Mouse (Mus musculus) granulocyte monocyte progenitor cell, adult 5-6 weeks (primary cell): ENCODE data around the gene Ntrk2. TPM values are rescaled to one million over a fixed set of nuclear protein-coding genes. Genes with fewer than 3 reads are reported as not detected.

Experiments used
- ATAC-seq: replicated peaks from 2 replicates; pipeline ENCODE4 v1.8.0; 2016; ENCODE audit warnings: mild to moderate bottlenecking, moderate TSS enrichment, inconsistent platforms; ENCODE audit not compliant: poor library complexity, severe bottlenecking
- total RNA-seq, 2 experiments: library from RNA; stranded (forward) in 1 of 2; stranded (reverse) in 1 of 2; fragments of 200-712, 200-1000 nt in 1 of 2; fragments of >200 nt in 1 of 2; fragmentation: Nextera tagmentation in 1 of 2; gene quantifications; 2 replicates each; pipeline ENCODE4 v1.2.3; 2014 to 2017

Ntrk2 gene
- total RNA-seq, 2 experiments from 2014 or later = not detected

DNA sequence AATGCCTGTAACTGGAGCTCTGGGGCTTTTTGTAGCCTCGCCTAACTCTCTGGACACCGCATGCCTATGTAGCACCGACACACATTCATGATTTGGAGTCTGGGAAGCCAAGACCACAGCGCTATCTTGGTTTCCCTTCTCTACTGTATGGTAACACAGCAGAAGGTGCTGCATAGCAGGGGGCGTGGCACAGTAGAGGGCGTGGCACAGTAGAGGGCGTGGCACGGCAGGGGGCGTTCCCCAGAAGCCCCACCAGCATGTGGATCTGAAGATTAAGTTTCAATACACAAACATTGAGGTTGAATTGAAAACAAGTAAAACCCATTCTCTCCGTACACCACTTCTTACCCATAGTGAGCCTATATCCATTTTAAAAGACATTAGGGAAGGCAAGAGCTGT lies 115.3 kb downstream of the Ntrk2 start:
- no peak for ATAC-seq

DNA sequence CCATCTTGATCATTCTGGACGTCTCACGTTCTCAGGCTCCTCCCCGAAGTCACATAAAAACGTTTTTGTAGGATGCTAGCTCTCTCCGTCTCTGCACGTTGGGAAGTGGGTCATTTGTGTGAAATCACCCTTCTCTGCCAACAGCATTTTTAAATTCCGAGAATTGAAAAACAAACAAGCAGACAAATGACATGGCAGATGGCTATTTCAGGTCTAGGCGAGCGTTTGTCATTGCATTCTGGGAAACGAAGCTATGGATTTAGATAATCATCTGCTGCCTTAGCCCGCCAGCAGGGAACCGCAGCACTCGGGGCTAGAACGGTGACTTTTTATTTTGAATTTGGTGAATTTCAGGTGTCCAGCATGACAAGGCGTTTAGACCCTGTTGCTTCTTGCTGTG lies 115.8 kb downstream of the Ntrk2 start:
- no peak for ATAC-seq

DNA sequence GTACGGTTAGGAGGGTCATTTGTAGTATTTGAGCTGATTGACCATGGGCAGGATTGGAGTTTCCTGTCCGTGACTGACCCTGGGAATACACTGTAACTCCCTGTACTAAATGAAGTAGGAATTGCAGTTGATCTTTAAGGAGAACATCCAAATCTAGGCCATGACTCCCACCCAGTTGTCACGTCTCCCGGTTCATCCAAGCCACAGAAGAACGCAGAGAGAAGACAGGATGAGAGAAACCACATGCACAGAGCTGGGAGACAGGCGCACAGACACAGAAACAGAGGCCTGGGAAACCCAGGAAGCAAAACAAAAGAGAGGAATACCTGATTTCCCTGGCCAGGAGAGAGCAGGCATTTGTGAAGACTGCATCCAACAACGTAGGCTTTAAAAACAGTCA lies 117.1 kb downstream of the Ntrk2 start:
- no peak for ATAC-seq

DNA sequence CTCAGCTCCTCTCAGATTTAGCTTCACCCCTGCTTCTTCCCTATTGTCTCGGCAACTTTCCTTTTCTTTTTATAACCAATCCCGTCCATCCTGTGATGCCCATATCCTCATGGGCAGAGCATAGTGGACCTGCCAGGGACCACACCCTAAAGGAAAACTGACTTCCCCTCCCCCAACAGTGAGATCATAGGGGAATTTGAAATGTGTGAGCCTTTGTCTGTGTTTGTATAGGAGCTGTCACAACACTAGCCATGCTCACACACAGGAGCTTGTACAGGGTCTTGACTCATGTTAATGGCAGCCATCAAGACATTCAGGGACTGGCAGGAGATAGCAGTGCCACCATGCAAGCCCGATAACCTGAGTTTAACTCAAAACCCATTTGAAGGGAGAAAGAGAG lies 118.1 kb downstream of the Ntrk2 start:
- ATAC-seq = no peak

DNA sequence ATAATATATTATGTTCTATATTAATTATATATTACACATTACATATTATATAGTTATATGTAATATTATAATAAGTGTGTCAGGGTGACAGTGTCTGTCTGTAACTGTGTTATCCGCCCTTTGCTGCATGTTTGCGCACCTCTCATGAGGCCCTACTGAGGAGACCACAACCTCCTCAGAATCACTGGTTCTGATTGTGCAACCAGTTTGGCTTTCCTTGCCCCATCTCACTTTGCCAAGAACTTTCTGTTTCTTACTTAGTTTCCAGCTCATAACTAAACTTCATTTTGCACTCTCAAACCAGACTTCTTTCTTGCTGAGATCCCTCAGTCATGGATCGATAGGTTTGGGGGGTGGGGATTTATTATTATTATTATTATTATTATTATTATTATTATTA lies 120.8 kb downstream of the Ntrk2 start:
- ATAC-seq = no peak

DNA sequence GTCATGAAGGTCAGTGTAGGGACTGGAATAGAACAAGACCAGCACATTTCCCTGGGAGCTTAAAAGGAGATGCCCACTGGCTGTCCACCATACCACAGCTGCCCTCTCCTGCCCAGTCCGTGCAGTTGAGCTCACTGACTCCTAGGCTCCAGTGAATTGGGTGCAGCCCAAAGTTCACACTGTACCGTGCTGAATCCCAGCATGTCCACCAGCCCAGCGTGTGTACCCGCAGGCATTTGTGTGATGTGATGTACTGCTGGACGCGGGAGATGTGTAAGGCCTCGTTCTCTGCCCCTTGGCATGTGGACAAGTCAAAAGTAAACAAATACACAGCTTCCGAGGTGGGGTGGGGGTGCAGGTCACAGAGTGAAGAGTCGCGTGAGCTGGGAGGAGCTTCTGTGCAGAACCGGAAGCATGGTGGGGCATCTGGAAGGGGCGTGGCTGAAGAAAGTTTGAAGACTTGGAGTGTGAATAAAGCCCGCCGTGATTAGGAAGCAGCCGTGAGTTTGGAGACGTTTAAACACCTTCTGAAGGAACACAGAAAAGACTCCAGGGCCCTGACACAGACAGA lies 121.4 kb downstream of the Ntrk2 start:
- ATAC-seq = no peak

DNA sequence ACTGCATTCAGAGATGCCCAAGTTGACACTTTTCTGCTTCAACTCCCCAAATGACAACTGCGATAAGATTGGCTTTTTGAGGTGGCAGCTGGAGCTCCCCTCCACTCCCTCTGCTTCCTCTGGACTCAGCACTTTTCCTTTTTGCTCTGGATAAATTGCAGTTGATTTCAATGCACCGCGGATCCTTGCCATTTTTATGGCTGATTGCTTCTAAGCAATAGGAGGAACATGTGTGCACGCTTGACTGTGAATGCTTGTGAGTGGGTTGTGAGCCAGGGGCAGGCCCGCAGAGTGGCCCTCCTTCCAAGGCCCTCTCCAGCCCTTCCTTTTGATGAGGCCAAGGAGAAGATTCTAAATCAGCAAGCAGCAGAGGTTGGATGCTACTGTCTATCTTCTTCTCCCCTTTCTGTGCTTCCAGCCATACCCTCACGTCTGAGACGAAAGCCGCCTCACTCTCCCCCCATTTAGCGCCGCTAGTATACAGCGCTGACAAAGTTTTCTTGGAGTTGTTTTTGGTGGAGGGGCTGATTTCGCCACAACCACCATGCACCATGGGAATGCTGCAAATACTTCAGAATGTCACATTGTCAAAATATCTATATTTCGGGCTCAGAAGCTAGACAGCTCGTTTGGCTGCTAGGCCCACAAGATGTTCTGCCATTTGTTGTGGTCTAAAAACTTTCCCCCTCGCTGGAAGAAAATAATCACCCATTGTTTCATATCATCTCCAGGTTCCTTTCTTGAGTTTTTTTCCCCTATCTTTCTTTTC lies 122.5 kb downstream of the Ntrk2 start:
- ATAC-seq = no peak

DNA sequence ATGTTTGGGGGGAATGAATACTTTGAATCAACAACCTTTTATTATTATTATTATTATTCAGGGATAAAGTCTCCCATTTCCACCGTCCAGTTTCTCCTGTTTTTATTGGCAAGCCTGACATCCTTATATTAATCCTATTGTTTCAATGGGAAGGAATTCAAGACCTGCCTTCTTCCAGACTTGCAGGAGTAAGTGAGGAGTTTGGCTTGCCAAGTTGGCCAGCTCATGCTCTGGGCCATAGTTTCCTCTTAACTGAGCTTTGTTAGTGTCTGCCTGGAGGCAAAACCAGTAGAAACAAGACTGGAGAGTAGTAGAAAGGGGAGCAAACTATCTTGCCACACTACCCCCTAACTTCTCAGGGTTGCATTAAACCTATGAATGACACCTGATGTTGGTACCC lies 123.8 kb downstream of the Ntrk2 start:
- no peak for ATAC-seq

DNA sequence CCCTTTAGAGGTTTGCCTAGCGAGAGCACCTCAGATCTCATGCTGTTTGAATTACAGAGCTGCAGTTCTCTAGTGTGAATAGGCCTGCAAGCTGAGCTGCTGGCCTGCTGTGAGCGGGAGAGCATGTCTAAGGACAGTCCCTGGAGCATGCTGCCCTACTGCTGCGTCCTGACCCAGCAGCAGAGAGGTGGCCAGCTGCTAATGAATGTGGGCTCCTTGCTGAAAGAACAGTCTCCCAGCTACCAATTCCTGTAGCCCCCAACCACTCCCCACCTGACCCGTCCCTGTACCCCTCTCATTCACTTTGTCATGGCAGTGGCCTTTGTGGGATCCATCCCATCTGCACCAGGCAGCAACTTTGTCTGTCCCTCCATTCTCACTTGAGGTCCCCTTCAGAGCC lies 126.8 kb downstream of the Ntrk2 start:
- no peak for ATAC-seq

DNA sequence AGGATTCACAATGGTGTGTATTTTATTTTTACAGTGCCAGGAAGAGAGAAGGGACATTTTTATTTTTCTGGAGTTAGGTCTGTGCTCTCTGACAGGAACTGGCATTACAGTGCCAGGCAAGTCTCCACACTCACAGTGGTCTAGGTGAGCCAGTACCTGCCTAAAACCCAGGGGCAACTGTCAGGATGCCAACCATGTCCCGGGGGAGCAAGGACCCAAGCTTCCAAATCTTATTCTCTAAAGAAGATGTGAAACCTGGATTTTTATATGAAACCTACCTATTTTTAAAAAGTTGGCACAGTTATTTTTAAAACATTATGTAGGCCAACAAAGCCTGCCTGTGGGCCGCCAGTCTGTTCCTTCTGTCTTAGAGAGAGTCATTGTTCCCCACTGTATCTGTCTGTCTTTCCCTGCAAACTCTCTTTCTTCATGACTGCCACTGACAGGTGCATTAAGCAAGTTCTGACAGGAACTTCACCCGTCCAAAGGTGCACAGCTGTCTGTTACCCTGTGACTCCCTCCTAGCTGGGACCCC lies 128.3 kb downstream of the Ntrk2 start:
- ATAC-seq = no peak

DNA sequence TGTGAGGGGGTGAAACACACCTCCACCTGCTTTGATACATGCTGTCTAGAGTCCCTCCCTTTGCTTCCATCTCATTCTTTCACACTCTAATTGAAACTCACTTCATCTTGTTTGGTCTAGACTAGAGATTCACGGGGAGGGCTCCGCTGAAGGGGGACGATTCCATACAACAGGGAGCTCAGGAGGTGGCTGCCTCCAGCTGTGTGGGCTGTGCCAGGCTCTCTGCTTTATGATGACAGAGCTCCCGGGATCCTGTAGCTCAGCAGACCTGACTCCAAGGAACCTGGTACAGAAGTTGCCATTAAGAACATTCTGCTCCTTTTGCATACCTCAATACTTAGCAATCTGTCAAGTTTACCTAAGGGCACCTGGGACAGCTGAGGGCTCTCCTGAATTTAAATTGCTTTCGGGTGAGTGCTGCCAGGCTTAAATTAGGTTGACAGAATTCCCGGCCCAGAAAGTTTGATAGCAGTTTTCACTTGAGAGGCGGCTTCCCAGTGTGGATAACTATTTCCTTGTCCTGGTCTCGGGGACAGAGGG lies 129.7 kb downstream of the Ntrk2 start:
- ATAC-seq = no peak

DNA sequence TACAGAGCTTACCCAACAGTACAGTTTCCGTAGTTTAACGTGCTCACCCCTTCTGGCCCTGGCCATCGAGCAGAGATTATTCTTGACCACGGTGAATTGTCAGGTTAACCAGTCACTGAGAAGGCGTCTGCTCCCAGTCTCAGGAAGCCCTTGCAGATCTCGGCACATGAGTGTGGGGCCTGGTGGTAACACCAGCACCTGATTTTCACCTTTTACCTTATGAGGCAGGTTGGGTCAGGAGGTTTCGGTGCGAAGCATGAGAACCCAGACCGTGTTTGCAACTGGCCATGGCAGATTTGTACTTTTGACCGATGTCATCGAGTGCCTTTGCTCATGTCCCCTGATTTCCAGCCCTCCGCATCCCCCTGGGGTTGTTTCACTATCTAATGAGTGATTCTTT lies 131.5 kb downstream of the Ntrk2 start:
- ATAC-seq = no peak

DNA sequence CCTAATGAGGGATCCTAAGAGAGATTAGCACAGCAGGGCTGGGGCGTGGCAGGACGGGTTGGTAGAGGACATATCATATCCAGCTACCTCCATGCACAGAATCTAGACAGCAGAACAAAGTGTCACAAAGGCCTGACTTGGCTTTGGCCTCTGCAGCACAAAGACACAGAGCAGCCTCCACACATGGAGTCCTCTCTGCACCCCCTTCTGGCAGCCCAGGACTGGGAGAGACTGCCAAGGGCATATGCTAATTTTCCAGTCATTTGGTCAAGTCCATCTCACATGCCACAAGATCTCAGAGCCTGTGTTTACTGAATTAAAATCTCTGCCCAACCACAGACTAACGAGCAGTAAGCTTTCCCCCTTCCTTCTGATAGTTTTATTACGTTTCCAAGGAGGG lies 132.1 kb downstream of the Ntrk2 start:
- no peak for ATAC-seq

DNA sequence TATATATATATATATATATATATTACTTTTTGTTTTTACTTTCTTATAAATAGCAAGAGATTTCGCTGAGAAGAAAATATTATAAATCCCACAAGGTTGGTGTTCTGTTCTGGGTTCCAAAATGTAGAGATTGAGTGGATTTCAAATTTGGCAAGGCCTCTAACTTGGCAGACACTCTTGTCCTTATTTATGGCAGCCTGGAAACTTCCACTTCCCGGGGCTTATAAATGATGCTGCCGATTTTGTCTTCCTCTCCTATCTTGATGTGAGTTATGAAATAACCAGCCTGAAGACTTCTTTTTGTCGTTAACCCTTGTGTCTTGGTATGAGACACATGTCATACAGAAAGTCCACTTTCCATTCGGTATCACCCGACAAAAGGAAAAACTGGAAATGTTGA lies 133.8 kb downstream of the Ntrk2 start:
- no peak for ATAC-seq

DNA sequence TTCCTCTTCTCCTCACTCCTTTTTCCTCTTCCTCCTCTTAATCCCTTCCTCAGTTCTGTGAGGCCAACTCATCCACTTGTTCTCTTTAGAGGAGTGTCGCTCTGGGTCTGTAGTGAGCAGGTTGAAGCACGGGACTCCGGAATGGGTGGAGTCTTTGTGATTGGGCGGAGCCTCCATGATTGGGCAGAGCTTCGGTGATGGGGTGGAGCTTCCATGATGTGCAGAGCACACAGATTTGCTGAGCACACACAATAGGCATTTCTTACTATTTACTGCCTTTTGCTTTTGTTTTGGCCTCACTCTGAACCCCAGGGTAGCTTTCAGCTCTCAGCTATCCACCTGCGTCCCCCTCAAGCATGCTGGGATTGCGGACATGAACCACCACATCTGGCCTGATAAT lies 134.4 kb downstream of the Ntrk2 start:
- no peak for ATAC-seq

DNA sequence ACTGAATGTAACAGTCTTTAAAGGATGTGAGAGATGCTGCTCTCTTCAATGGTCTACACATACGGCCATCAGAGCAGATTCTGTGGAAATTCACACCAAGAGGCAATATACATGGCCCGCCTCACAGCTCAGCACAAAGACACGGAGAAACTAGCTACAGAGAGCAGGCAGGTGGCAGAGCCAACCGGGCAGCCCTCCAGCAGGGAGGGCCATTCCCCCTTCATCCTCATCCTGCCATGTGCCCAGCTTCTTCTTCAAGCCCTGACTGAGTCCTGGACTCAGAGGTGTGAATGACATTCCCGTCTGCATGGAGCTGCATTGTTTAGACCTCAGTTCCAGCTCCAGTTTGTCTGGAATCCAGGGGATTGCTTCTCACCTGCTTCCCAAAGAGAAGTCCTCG lies 139.4 kb downstream of the Ntrk2 start:
- no peak for ATAC-seq

DNA sequence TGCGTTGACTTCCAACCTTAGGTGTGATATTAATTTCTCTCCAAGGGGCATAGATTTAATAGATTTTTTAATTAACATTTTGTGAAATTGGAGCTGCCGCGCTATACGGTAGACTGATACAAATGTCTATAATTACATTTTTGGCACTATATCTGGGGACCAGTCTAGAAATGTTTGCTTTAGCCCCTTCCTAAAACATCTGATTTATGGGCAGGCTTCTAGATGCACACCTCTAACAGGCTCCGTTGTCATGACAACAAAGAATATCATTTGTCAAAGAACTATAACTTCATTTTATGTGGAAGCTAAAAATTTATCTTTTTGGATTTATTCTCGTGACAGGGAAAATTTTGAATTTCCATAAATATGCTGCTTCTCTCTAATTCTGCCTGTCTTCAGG lies 140.2 kb downstream of the Ntrk2 start:
- ATAC-seq = no peak

DNA sequence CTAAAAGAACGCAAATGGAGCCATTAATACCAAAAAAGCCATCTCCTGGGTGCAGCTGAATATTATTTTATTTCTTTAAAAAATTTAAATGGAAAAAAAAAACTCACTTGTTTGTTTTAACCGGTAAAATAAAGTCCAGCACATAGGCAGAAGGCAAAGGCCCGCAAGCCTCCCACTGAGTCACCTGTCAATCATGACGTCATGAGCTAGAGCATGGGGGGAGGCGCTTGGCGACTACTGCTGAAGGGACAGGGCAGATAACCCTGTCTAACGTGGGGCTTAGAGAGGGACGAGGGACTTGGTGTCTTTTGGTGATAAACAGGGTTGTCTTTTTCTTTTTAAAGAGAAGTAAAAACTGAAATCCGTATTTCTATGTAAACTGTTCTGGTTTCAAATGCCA lies 140.7 kb downstream of the Ntrk2 start:
- ATAC-seq = no peak

DNA sequence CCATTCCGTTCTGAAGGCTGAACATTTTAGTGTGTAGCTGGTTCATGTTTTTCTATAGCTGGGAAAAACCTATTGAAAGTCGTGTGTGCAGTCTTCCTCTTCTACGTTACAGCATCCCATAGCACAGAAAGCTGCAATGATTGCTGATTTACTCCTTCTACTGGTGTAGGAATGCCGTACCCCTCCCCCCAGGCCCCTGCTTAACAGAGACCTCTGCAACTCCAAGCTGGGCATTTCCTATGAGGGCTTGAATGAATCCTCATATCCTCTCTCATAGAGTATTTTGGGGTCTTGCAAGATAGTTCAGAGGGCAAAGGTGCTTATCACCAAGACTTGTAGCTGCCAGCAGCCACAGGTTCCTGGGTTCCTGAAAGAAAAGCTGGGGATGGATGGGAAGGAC lies 148.0 kb downstream of the Ntrk2 start:
- ATAC-seq = no peak

DNA sequence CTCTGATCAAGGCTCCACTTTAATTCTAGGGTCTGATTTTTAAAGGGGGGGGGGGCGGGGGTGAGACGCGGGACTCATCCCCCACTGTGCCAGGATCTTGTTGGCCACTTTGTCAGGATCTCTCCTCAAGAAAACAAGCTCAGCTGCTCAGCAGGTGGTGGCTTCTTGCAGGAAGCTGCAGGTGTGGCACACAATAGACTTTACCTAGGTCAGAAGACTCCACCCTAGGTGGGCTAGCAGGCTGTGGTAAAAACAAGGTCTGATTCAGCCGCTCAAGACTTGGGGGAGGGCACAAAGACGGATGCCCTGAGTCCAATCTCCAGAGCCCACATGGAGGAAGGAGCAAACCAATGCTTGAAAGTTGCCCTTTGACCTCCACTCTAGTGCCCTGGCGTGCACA lies 148.4 kb downstream of the Ntrk2 start:
- no peak for ATAC-seq

DNA sequence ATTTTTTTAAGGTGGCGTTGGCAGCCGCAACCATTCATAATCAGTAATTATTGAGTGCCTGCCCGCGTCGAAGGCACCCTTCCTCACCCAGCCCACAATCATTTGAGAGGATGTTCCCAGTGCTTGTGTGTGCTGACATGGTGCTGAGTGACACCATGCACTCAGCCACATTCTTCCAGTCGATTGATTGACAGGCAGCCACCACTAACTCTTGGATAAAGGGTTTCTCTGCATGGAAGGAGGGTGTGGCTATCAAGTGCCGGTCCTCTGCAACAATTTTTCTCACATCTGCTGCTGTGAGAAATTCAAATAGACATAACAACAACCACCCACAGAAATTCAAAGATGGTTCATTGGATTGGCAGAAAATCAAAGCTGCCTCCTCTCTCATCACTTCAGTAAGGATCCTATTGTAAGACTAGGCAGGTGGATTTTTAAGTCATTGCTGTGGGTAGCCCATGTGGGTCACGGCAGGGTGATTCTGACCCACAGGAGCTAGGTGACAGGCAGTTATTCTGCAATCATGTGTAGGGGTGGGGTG lies 148.9 kb downstream of the Ntrk2 start:
- ATAC-seq = no peak
